Mouse (Mus musculus) Muller cell, postnatal 12 days (primary cell): ENCODE measurements around the gene Epn1.
"Not testable (repeated sequence)": the region's sequence is repeated elsewhere in the genome, so short reads cannot be mapped to it uniquely, and the experiment has no call there.

Experiments
- DNase-seq: peaks from one replicate; pipeline ENCODE4 v3.0.0-alpha.2; 2015; ENCODE audit errors: inconsistent ontology term

The Epn1 gene

GRCm38 (mm10) chr7:5058631-5059030 is 21.4 kb upstream of the Epn1 start:
- DNase-seq: no peak

GRCm38 (mm10) chr7:5059421-5059820 is 20.6 kb upstream of the Epn1 start:
- DNase-seq: no peak

DNA sequence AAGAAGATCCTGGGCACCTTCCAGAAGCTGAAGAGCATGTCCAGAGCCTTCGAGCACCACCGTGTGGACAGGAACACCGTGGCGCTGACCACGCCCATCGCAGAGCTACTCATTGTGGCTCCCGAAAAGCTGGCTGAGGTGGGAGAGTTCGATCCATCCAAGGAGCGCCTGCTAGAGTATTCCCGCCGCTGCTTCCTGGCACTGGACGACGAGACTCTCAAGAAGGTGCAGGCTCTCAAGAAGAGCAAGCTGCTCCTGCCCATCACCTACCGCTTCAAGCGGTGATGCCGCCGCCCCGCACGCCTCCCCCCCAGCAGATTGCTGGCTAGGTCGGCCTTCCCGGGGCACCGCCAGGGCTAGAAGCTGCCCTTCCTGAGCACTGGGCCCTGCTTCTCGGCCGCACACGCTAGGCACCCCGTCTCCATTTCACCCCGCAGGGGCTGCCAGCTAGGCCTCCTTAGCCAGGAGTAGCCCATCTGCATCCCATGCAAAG is 19.8 kb upstream of the Epn1 start:
- peak; percentile 79 for DNase-seq

DNA sequence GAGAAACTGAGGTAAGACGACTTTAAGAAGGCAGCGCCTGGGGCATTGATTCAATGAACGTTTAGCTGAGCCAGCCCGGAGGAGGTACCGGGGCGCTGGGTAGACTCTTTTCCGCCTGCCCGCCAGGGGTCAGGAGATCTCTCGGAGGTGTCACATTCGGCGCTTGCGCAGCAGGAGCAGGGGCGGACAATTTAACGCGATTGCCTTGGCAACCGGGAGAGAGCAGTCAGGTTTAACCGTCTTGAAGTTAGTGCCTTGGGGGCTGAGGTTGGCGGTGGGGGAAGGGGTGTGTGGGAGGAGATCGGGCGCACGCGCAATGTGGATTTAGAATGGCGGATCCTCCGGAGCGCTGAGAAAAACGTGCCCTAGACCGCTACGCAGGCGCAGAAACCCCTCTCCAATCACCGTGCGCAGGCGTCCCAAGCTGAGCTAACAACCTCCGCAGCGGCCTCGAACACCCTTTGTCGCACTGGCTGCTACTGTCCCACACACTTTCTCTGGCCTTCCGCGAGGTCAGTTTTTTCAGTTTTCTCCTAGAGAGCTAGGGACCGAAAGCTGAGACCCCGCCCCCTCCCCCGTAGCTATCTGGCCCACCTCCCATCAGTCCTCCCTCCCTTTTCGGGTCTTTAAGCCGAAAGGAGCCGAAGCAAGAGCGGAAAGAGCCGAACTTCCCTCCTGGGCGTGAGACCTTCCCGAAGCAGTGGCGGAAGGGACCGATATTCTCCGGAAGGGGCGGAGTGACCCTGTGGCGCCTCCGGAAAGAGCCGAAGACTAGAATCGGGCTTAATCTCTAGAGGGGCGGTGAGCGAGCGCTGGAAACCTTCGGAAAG is 18.9 kb upstream of the Epn1 start:
- DNase-seq: peak; percentile 99

DNA sequence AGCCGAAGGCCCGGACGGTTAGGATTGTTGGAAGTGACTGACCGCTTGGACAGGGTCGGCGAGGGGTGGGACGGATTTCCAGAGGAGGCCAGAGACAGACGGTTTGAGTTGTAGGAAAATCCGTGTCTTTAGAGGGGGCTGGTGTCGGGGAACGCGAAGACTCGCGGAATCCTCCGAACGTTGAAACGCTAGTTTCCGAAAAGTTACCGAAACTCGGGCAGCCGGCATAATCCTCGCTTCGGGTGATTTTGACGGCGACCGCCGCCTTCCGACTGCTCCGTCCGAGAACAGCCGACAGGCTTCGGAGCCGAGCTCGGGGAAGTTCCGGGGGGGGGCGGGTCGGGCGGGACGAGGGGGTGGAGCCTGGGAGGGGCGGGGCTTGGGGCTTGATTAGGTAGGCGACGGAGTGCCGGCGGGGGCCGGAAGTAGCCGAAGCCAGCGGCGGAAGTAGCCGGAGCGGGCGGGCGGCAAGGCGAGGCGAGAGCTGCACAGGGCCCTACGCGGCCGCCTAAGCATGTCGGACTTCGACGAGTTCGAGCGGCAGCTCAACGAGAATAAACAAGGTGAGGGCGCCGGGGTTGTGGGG is 18.2 kb upstream of the Epn1 start, which contains the start of gene U2af2:
Gene U2af2 (plus strand): TSS at position 370 of the 586 bp plus-strand sequence.
- peak; percentile 96 for DNase-seq

- DNase-seq: peak; percentile 80
Observed at GRCm38 (mm10) chr7:5062360-5063001, 17.6 kb upstream of the Epn1 start.

- no peak for DNase-seq
Observed at GRCm38 (mm10) chr7:5064886-5065285, 15.1 kb upstream of the Epn1 start.

GRCm38 (mm10) chr7:5073586-5073985 is 6.4 kb upstream of the Epn1 start:
- DNase-seq: no peak

DNA sequence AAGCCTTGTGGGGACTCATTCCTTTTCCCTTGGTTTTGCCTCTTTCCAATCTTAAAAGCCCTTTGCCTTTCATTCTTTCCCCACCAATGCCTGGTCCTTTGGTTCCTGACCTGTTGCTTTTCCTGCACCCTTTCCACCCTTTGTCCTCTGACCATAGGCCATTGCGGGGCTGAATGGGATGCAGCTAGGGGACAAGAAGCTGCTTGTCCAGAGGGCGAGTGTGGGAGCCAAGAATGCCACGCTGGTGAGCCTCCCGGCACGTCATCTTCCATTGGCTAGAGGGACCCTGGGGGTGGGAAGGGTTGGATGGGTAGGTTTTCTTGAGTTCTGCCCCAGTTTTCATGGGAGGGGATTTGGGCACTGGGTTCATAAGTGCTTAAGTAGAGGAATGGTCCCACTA is 5.1 kb upstream of the Epn1 start:
- no peak for DNase-seq

- DNase-seq: no peak
Observed at GRCm38 (mm10) chr7:5076931-5077330, 3.1 kb upstream of the Epn1 start.

DNA sequence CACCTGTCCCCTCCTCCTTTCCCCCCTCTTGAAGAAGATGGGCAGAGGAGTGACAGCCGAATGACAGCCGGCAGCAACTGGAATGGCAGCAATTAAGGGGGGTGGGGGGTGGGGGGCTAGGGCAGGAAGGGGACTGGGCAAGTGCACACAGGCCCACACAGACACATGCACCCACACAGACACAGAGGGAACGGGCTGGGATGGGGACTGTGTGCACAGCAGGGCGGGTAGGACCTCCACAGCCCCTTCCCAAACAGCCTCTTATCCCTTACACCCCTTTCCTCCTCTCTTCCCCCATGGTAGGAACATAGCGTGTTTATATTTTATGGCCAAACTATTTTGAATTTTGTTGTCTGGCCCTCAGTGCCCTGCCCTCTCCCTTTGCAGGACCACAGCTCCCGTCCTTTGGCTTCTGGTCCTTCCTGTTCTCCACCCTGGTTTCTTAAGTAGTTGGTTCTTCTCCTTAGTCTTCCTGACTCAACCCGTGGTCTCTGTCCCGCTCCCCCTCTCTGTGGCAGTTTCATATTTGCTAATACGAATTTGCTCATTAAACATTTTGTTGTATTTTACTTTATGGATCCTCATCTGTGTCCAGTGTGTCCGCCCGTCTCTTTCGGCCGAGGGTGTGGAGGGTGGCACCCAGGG is 548 bp upstream of the Epn1 start:
- DNase-seq: not testable (repeated sequence)

DNA sequence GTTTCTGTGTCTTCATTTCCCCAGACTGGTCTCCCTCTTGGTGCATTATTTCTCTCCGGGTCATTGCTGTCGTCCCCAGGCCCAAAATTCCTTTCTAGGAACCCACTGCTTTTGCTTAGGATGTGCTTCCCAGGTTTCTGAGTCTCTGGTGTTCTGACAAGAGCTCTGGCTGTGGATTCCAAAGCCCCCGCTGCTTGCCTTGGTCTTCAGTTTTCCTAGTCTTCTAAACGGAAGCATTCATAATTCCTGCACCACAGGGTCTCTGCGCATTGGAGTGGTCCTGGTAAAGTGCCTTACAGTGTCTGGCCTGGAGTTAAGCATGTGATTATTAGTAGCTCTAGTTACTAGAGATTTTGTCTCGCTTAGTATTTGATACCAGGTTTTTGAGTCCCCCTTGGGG is 780 bp downstream of the Epn1 start:
- peak; percentile 10 for DNase-seq

- DNase-seq: no peak
Observed at GRCm38 (mm10) chr7:5081241-5081640, 1.2 kb downstream of the Epn1 start.

DNA sequence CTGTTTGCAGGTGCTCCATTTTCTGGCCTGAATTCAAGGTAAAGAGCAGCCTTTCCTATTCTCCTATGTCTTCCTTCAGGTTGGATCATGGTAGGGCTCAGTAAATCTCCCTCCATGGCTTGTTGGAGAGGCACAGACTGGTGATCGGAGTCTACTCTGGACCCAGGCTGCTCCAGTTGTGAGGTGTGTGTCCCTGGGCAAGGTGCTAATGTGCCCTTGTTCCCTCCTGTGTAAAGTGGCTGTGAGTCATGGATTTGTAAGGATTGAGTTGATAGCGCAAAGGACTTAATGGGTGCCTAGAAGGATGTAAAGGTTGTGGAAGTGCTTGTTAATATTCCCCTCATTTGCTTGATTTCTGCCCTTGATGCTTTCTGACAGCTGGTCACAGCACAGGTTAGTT is 1.9 kb downstream of the Epn1 start:
- no peak for DNase-seq

GRCm38 (mm10) chr7:5083325-5084105 is 3.5 kb downstream of the Epn1 start:
- DNase-seq: no peak

DNA sequence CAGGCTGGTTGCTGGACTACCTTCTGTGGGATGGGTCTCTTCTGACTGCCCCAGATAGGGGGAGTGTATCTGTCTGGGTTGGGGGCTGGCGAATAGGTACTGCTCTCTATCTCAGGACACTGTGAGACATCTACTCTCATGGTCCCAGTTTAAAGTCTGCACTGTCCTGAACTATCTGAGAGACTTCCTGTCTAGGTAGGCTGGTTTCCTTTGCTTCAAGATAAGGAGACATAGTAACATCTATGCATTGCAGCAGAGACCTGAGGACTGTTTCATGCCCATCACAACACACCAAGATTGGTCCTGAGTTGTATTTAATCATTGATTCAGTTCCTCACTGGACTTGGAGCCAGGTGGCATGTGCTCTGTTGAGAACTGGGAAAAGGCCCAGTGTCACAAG is 5.5 kb downstream of the Epn1 start:
- no peak for DNase-seq

- DNase-seq: peak; percentile 51
Observed at GRCm38 (mm10) chr7:5086921-5087440, 6.9 kb downstream of the Epn1 start.

DNA sequence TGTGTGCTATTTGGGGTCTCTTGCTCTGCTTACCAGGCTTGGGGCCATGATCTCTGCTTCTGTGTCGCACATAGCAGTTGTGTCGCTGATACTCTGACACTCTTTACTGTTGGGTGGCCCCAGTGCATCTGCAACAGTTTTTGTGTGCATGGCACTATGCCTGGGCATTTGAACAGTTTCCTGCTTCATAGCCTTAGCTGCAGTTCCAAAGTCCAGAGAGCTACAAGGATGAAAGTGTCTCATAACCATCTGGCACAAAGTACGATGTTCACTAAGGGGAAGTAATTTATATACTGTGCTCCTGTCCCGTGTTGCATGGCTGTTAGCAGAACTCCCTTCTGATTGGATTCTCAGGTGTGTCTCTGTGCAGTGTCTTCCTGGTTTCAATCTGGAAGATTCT is 7.9 kb downstream of the Epn1 start:
- peak; percentile 18 for DNase-seq

DNA sequence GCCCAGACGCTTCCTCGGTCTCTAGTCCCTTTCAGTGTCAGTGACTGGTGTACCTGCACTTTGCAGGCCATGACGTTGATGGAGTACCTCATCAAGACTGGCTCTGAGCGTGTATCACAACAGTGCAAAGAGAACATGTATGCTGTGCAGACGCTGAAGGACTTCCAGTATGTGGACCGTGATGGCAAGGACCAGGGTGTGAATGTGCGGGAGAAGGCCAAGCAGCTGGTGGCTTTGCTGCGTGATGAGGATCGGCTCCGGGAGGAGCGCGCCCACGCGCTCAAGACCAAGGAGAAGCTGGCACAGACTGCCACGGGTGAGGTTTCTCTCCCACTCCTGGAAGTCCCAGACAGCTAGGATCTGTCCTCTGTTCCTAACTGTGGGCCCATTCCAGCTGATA is 9.8 kb downstream of the Epn1 start:
- no peak for DNase-seq

DNA sequence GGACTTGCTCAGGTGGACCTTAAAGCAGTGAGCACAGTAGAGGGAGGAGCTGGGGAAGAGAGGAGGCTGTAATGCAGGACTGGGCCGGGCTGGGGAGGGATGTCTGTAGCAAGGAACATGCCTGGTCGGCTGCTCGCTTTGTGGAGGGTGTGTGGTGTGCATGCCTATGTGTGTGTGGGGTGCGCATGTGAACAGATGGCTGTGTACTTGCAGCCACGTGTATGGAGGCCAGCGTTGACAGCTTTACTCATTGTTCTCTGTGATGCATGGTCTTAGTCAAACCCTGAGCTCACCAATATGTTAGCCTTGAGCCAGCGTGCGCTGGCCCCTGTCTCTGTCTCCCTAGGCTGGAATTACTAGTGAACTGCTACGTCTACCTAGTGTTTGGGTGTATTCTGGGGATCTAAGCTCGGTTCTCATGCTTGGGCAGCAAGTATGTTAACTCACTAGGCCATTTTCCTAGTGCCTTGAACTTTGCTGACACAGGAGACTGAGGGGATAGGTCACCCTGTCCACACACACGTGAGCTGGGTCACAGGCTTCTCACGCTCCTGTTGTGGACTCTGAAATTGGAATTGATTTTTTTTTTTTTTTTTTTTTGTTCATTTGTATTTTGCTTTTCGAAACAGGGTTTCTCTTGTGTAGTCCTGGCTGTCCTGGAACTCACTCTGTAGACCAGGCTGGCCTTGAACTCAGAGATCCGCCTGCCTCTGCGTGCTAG is 11.1 kb downstream of the Epn1 start:
- no peak for DNase-seq
